Mouse (Mus musculus): Measurements from ENCODE around the gene Eln. TPM values are rescaled to one million over a fixed set of nuclear protein-coding genes. Genes with fewer than 3 reads are reported as not detected.
A peak's percentile ranks its signal among the peaks of the same experiment; 100 is the strongest.

The Eln gene
- total and polyA plus RNA-seq, 3 experiments, result not detected

- Histone ChIP-seq H3K79me2 (ENCODE audit: control insufficient read depth, insufficient read depth, low read length, poor library complexity) (no peaks in the 10 kb centered on the region), H3K27me3 (ENCODE audit: control insufficient read depth in 1 of 2, insufficient read depth in 2 of 2, low read length in 2 of 2) (peaks cover 0 to 1% of the 10 kb centered on the region in 2 experiments; a peak in 2 of 4 replicates)
- DNase-seq (ENCODE audit: low read depth, low spot score), result no peak
Measured at GRCm38 (mm10) chr5:134728535-134728934, 18.6 kb downstream of the Eln start.

DNA sequence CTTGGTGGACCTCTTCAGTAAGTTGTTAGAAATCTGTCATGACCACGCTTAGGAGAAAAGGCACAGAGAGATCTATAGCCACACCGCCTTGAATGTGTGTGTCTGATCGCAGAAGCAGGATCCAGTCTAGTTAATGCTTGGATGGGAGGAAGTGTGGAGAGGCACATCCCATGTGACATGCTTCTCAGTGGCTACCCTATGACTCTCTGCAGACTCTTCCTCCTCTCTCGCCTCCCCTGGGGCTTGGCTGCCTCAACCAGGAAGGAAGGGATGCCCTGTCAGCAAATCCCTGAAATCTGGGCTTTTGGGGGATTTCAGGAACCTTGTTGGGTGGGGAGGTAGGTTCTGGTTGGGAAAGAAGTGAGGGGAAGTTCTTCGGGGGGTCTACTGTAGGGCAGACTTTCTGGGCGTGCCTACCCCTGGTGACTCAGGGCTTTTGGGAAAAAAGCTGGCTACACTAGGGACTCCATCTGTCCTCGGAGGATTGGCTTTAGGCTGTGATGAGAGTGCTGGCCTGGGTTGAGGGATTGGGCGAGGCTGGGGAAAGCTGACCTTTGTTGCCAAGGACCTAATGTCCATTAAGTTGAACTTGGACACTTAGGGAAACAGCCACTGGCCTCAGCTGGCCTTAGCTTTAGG, 20.0 kb downstream of the Eln start:
- Histone ChIP-seq H3K4me1 (ENCODE audit: control insufficient read depth in 1 of 2, insufficient read depth in 2 of 2, low read length in 2 of 2) (no peaks in the 10 kb centered on the region), H3K36me3 (ENCODE audit: control insufficient read depth in 1 of 2, insufficient read depth in 2 of 2, low read length in 2 of 2) (no peaks in the 10 kb centered on the region), H3K27me3 (ENCODE audit: control insufficient read depth in 1 of 2, insufficient read depth in 2 of 2, low read length in 2 of 2) (peaks cover 0 to 1% of the 10 kb centered on the region in 2 experiments; a peak in 2 of 4 replicates), H3K4me3 (ENCODE audit: control insufficient read depth in 1 of 2, insufficient read depth in 1 of 2, low read depth in 2 of 2, low read length in 2 of 2) (no peak overlapping the region), H3K27ac (ENCODE audit: control insufficient read depth, low read depth, low read length) (no peak overlapping the region), H3K79me2 (ENCODE audit: control insufficient read depth, insufficient read depth, low read length, poor library complexity) (no peaks in the 10 kb centered on the region), H3K9me3 (replicated peaks; ENCODE audit: insufficient read depth, low read length) (no peaks in the 10 kb centered on the region), H3K9ac (ENCODE audit: control insufficient read depth, low read depth, low read length, poor library complexity, severe bottlenecking) (no peak overlapping the region)
- no peak for DNase-seq (ENCODE audit: low read depth, low spot score)
- TF ChIP-seq CHD2 (IDR thresholded peaks at IDR 0.05; ENCODE audit: low read length) (no peak), TBP (IDR thresholded peaks at IDR 0.05; ENCODE audit: low read depth, low read length) (no peak), KAT2A (conservative IDR thresholded peaks at IDR 0.05; ENCODE audit: low read depth, low read length) (no peak), E2F4 (IDR thresholded peaks at IDR 0.05; ENCODE audit: borderline replicate concordance, low read depth, low read length) (no peak), USF1 (IDR thresholded peaks at IDR 0.05; ENCODE audit: low read depth, low read length) (no peak), MAX (IDR thresholded peaks at IDR 0.05; ENCODE audit: low read length) (no peak), MAZ (IDR thresholded peaks at IDR 0.05; ENCODE audit: low read depth, low read length) (no peak), ZC3H11A (IDR thresholded peaks at IDR 0.05; ENCODE audit: low read depth, low read length) (no peak), CHD1 (IDR thresholded peaks at IDR 0.05; ENCODE audit: low read depth, low read length) (no peak), SIN3A (IDR thresholded peaks at IDR 0.05; ENCODE audit: low read length) (no peak)

More at GRCm38 (mm10) chr5:134728535-134728934, 18.6 kb downstream of the Eln start:
- Histone ChIP-seq H3K4me1 (ENCODE audit: control insufficient read depth in 1 of 2, insufficient read depth in 2 of 2, low read length in 2 of 2) (no peaks in the 10 kb centered on the region), H3K27ac (ENCODE audit: control insufficient read depth, low read depth, low read length) (no peak overlapping the region), H3K9me3 (replicated peaks; ENCODE audit: insufficient read depth, low read length) (no peaks in the 10 kb centered on the region), H3K4me3 (ENCODE audit: control insufficient read depth in 1 of 2, insufficient read depth in 1 of 2, low read depth in 2 of 2, low read length in 2 of 2) (no peak overlapping the region), H3K36me3 (ENCODE audit: control insufficient read depth in 1 of 2, insufficient read depth in 2 of 2, low read length in 2 of 2) (no peaks in the 10 kb centered on the region), H3K9ac (ENCODE audit: control insufficient read depth, low read depth, low read length, poor library complexity, severe bottlenecking) (no peak overlapping the region)
- no peak for TF ChIP-seq ZNF384 (IDR thresholded peaks at IDR 0.05; ENCODE audit: low read depth, low read length)
- TF ChIP-seq TAL1 (IDR thresholded peaks at IDR 0.05; ENCODE audit: low read length), result no peak
- TF ChIP-seq POLR2AphosphoS5 (IDR thresholded peaks at IDR 0.05; ENCODE audit: borderline replicate concordance, low read depth, low read length), result no peak

- no peak for TF ChIP-seq ZMIZ1 (IDR thresholded peaks at IDR 0.05; ENCODE audit: low read depth, low read length)
- peak; percentile 42; the same call in 1 of the 2 replicates for TF ChIP-seq CHD2 (IDR thresholded peaks at IDR 0.05; ENCODE audit: low read length)
- Histone ChIP-seq H3K79me2 (ENCODE audit: control insufficient read depth, insufficient read depth, low read length, poor library complexity) (no peaks in the 10 kb centered on the region), H3K36me3 (ENCODE audit: control insufficient read depth in 1 of 2, insufficient read depth in 2 of 2, low read length in 2 of 2) (no peaks in the 10 kb centered on the region), H3K4me1 (ENCODE audit: control insufficient read depth in 1 of 2, insufficient read depth in 2 of 2, low read length in 2 of 2) (no peaks in the 10 kb centered on the region), H3K9me3 (replicated peaks; ENCODE audit: insufficient read depth, low read length) (no peaks in the 10 kb centered on the region), H3K27me3 (ENCODE audit: control insufficient read depth in 1 of 2, insufficient read depth in 2 of 2, low read length in 2 of 2) (peaks cover 0 to 1% of the 10 kb centered on the region in 2 experiments; a peak in 2 of 4 replicates), H3K27ac (ENCODE audit: control insufficient read depth, low read depth, low read length) (no peak overlapping the region), H3K9ac (ENCODE audit: control insufficient read depth, low read depth, low read length, poor library complexity, severe bottlenecking) (no peak overlapping the region), H3K4me3 (ENCODE audit: control insufficient read depth in 1 of 2, insufficient read depth in 1 of 2, low read depth in 2 of 2, low read length in 2 of 2) (no peak overlapping the region)
- DNase-seq (ENCODE audit: low read depth, low spot score), result no peak
Measured at GRCm38 (mm10) chr5:134725299-134725698, 21.8 kb downstream of the Eln start.

All from MEL (cell line).